Mouse (Mus musculus): ENCODE measurements around the gene Ulk2.

The Ulk2 gene

DNA sequence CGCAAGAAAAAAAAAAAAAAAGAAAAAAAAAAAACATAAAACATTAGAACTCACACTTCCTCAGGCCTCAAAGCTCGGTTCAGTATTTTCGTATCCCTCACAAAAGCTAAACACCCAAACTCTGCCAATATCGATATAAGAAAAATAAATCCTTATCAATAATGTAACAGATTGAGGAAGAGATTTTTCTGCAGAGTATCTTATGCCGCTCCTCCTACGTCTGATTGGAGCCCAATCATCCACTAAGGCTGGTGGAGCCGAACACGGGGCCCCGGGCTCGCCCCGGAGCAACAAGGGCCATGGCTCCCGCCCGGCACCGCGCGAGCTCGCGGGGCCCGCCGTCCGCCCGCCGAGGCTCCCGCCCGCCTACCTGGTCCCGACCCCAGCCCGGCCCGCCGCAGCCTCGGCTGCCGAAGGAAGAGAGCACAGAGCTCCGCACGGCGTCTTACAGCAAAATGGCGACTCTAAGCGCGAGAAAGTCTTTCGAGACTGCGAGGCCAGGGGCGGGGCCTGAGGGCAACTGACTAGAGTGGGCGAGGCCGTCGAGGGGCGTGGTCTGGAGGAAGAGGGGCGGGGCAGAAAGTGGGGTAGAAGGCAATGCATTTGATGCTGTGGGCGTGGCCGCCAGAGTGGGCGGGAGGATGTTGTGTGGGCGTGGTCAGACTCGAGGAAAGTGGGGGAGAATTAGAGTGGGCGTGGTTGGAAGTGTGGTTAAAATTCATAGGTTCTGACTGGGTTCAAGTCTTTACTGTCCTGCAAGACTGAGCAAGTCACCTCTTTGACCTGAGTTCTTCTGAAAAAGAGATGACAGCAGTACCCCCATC, 93.1 kb downstream of the Ulk2 start, which contains the start of gene Prpsap2:
Gene Prpsap2, minus strand, starts transcription at position 505 of the 824 bp plus-strand sequence.
- DNase-seq (ENCODE audit: low spot score in 2 of 2) = peak; percentile 92 to 97

DNA sequence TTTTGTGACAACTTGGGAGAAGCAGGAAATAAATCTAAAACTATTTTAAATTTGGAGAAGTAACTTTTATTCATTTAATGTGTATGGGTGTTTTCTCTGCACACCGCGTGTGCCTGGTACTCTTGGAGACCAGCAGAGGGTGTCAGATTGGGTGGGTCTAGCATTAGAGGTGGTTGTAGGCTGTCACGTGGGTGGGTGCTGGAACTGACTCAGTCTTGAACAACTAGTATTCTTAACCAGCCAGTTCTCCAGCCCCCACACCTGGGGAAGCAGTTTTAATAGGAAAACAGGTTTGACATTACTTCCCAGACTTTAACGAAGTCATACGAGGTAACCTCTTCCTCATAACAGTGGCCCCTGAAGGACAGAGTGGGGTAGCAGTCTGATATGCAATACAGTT, 94.4 kb downstream of the Ulk2 start:
- peak; percentile 44 to 50 for DNase-seq (ENCODE audit: low spot score in 2 of 2)

DNA sequence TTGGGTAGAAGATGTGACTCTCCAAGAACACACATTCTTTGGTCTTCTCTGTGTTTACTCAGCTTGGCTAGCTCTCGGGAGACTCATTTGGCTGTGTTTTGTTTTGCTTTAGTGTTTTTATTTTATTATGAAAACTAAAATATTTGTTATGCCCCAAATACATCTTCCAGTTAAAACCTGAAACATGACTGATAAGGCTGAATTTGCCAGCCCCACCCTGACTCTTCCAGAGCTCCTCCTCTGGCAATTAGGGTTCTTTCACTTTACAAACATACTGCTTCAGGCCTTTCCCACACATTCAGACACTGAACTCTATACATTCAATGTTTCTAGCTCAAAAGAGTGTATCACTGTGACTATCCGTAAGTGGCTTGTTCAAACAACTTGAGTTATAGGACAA, 97.7 kb downstream of the Ulk2 start:
- DNase-seq (ENCODE audit: low spot score in 2 of 2) = no peak

DNA sequence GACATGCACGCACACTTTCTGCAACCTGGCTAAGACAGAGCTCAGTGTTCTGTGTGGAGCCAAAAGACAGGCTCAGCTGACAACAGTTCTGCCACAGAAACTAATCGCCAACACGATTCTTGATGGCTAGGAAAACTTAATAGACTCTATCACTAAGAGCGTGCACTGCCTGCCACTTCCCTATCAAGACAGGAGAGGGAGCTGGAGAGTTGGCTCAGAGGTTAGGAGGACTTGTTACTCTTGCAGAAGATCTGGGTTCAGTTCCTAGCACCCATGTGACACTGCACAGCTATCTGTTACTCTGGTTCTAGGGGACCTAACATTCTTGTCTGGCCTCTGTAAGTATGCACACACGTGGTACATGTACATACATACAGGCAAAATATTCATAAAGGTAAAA, 103.3 kb downstream of the Ulk2 start:
- no peak for DNase-seq (ENCODE audit: low spot score in 2 of 2)

DNA sequence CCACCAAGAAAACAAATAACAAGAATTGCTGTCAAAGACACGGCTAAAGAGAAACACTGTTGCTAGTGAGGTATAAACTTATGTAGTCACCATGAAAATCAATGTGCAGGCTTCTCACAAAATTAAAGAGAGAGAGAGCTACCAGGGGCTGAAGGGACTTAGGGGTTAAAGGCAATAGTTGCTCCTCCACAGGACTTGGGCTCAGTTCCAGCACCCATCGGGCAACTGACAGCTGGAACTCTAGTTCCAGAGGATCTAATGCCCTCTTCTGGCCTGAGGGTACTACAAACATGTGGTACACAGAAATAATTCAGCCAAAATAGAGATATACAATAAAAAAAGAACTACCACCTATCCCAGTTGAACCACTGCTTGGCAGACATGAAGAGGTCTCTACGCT, 107.7 kb downstream of the Ulk2 start:
- no peak for DNase-seq (ENCODE audit: low spot score in 2 of 2)

DNA sequence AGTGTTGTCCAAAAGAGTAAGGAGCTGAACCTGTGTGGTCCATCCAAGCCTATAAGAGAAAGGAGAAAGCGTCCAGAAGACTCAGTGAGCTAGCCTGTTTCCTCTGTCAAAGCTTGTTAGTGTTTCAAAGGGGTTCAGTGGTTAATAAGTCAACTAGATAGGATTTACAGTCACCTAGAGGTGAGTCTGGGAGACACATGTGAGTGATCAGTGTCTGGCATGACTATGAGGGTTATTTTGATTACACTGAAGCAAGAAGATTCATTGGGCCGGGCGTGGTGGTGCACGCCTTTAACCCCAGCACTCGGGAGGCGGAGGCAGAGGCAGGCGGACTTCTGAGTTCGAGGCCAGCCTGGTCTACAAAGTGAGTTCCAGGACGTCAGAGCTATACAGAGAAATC, 109.1 kb downstream of the Ulk2 start:
- no peak for DNase-seq (ENCODE audit: low spot score in 2 of 2)

DNA sequence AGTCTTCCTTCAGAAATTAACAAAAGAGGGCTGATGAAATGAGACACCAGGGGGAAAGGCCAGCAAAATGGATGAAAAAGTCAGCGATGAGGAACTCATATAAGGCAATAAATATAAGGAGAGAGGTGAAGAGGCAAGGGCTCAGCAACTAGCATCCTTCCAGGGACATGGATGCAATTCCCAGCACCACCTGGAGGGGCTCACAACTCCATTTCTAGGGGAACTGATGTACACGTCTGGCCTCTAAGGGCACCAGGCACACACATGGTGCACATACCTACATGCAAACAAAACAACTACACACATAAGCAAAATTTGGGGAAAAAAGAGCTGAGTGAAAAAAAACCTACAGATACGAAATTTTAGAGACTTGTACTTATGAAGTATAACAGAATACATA, 110.4 kb downstream of the Ulk2 start:
- no peak for DNase-seq (ENCODE audit: low spot score in 2 of 2)

DNA sequence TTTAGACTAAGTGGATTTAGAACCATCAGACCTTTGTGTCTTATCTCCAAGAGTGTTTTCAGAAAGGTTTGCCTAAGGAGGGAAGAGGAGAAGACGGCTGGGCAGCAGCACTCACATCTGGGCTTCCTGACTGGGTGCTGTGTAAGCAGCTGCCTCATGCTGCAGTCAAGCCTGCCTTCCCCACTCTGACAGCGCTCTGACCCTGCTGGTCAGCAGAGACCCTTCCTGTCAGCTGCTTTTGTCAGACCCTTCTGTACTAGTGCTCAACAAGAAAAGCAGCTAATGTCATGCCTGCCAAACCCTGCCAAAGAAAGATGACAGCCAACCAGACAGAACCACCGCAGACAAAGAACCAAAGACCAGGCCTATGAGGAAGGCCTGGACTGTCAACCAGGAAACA, 111.1 kb downstream of the Ulk2 start:
- no peak for DNase-seq (ENCODE audit: low spot score in 2 of 2)

DNA sequence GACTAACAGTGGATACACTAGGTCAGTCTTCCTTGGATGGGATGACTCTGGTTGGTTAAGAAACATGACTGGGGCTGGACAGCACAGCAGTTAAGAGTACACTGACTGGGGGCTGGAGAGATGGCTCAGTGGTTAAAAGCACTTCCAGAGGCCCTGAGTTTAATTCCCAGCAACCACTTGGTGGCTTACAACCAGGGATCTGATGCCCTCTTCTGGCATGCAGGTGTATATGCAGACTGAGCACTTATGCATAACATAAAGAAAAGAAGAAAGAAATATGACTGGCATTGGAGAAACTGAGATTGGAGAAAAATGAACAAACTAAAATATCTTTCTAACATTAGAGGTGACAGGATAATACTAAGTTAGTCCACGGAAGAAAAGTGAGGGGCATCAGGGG, 114.4 kb downstream of the Ulk2 start:
- no peak for DNase-seq (ENCODE audit: low spot score in 2 of 2)

DNA sequence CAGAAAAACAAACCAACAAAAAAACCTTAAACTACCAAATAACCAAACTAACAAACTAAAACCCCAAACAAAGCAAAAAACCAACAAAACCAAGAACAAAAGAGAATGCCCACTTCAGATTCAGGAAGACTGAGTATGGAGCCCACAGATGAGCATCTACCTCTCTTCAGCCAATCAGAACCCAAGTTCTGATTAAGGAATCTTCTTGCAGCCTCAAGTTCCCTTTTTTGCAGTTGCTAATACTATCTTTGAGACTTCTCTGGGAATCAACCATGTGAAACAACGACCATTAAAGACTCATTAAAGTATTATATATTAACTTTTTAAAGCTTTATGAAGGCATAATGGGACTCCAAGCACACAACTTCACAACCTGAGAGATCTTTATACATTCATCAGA, 117.6 kb downstream of the Ulk2 start:
- DNase-seq (ENCODE audit: low spot score in 2 of 2) = no peak

DNA sequence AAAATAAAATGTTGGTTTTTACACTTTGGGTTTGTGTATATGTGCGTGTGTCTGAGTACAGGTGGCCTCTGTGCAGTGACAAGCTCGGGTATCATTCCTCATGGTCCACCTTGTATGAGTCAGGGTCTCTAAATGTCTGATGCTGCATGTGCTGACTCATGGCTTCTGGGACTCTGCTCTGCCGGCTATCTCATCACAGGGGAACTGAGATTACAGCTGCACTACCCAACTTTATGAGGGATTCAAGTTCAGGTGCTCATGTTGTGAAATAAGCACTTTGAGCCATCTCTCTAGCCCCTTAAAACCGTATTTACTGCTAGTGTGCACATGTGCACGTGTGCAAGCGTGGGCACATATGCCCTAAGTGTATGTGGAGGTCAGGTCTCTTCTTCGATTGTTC, 122.2 kb downstream of the Ulk2 start:
- no peak for DNase-seq (ENCODE audit: low spot score in 2 of 2)

DNA sequence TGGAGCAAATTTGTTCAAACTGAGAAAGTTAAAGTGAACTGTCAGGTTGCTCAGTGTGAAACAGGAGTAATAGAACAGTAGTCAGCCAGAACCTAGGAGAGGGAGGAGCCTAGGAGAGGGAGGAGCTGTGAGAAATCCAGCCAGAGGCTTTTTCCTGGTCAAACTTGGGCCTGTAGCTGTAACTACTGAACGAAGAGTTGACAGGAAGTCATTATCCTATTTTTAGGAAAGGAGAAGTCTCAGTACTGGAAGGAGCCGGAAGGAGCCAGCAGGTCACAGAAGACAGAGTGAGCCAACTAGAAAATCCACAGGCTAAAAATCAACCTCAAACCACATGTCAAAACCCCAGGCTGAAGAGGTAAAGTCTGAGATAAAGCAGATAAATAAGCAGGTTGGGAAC, 126.8 kb downstream of the Ulk2 start:
- no peak for DNase-seq (ENCODE audit: low spot score in 2 of 2)

Data from left cerebral cortex, adult 9 months (tissue).